Mouse (Mus musculus) gastrocnemius, adult 2 months (tissue): ENCODE results near the gene Zfp13. TPM values are rescaled to one million over a fixed set of nuclear protein-coding genes. Genes with fewer than 3 reads are reported as not detected.

Source experiments
- DNase-seq: peaks from one replicate; pipeline ENCODE4 v3.0.0; 2022
- H3K27ac ChIP-seq: fragments of 200-600 bp; 2 replicates; pipeline ENCODE4 v1.8.1; 2022; ENCODE audit warnings: mild to moderate bottlenecking
- H3K4me3 ChIP-seq: fragments of 200-600 bp; 2 replicates; pipeline ENCODE4 v1.8.1; 2022; ENCODE audit warnings: mild to moderate bottlenecking, moderate library complexity
- CTCF ChIP-seq: fragments of 200-600 bp; IDR thresholded peaks from 2 replicates; pipeline ENCODE4 v1.8.1; 2022; ENCODE audit warnings: antibody characterized with exemption, mild to moderate bottlenecking, moderate library complexity
- intact Hi-C: fragments of 180-260 bp; cut with DNase I; formaldehyde crosslinking; loops from one replicate; pipeline ENCODE4 v1.15.1; 2025
- total RNA-seq, 2 experiments: library from RNA; stranded (reverse); gene quantifications; 2 replicates each; pipeline ENCODE4 v1.2.3; 2021

Gene Zfp13
- total RNA-seq, 2 experiments from 2014 or later = 1.5 to 2.1 TPM

DNA sequence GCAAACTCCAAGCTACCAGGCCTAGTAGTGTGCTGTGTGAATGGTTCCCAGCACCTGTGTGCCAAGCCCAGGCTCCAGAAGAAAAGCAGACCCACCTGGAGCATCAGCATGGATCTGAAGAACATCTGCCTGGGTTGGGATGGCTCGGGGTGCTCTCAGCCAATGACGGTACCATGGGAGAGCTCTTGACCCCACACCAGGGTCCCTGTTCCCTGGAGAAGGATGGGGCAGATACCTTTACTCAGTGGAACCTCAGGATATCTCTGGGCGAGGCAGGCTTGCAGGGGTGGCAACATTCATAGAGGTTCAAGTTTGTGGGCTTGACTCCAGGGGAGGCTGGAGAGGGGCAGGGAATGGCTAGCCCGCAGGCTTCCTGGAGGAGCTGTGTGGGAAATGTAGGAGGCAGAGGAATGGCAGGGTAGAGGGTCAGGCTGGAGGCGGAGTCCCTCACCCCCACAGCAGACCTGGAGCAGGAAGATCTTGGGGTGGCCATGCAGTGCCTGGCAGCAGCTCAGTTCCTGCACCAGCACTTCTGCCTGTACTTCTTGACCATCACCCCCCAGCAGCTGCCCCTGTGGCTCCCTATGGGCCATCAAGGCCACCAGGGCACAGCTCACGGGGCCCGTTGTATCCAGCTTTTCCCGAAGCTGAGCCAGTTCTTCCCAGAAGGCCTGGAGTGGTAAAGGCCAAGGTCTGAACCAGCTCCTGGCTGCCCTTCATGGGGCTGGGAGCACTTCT, 46.2 kb downstream of the Zfp13 start:
- no peak for TF ChIP-seq CTCF
- no peak for DNase-seq
- intact Hi-C loops = loop anchor here (5.0 kb wide), 1 partner anchor 119 kb away; the partner anchor contains the start of genes Hcfc1r1 and Thoc6
- Histone ChIP-seq H3K27ac (no peak overlapping the region), H3K4me3 (no peak overlapping the region)

DNA sequence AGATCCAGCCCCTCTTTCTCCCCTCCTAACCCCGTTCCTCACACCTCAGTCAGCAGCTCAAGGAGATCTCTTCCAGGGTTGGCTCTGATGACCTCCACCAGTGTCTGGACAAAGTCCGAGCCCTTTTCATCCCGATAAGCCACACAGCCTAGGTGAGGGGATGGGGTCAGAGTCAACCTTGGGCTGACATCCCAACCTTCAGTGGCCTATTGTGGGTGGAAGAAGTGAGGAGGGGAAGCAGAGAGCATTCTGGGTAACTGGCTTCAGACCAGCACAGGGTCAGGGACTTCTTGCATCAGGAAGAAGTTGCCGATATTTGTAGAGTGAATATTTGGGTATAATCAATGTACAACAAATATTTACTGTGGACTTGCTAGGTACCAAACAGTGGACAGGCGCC, 47.3 kb downstream of the Zfp13 start:
- H3K27ac ChIP-seq = no peak overlapping the region
- intact Hi-C loops = loop anchor here (5.0 kb wide), 1 partner anchor 120 kb away; the partner anchor contains the start of genes Hcfc1r1 and Thoc6
- no peak for TF ChIP-seq CTCF
- no peak for DNase-seq
- H3K4me3 ChIP-seq = no peak overlapping the region

DNA sequence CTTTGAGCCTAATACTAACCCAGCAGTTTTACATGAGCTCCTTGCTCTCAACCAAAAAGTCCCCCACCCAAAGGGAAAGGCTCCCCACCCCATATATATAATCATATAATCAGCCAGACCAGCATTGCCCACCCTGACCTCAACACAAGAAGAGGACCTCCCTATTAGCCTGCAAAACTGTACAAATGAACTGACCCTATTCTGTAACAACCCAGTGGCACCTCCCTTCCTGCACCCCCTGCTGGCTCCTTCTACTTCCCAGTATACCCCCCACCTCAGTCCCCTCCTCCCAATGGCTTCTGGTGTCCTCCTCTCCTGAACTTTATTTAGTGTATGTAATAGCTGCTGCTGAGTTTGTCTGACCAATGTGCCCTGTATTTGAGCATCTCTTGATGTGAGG, 47.9 kb downstream of the Zfp13 start:
- Histone ChIP-seq H3K4me3 (peak overlapping the region; percentile 79), H3K27ac (peak overlapping the region; percentile 92)
- DNase-seq = no peak
- TF ChIP-seq CTCF = no peak
- intact Hi-C loops = loop anchor here (5.0 kb wide), 1 partner anchor 121 kb away; the partner anchor contains the start of genes Hcfc1r1 and Thoc6

DNA sequence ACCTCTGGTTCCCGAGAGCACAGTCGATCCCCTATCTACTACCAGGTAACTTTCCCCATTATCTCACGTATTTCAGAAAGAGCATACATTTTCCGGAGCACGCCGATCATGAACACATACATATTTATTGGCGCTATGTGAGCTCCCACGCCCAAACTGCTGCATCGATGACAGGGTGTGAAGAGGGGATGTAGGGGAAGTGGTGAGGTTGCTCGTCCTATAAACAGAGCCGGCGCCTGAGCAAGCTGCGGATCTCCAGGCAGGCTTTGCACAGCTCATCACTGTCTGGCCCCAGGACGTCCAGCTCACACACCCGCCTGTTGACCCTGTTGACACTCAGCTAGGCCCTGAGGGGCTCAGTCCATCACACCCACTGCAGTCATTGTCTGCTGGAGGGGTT, 48.4 kb downstream of the Zfp13 start:
- no peak for DNase-seq
- intact Hi-C loops = loop anchor here (5.0 kb wide), 1 partner anchor 121 kb away; the partner anchor contains the start of genes Hcfc1r1 and Thoc6
- no peak for TF ChIP-seq CTCF
- Histone ChIP-seq H3K27ac (peak overlapping the region; percentile 92), H3K4me3 (peak overlapping the region; percentile 79)

DNA sequence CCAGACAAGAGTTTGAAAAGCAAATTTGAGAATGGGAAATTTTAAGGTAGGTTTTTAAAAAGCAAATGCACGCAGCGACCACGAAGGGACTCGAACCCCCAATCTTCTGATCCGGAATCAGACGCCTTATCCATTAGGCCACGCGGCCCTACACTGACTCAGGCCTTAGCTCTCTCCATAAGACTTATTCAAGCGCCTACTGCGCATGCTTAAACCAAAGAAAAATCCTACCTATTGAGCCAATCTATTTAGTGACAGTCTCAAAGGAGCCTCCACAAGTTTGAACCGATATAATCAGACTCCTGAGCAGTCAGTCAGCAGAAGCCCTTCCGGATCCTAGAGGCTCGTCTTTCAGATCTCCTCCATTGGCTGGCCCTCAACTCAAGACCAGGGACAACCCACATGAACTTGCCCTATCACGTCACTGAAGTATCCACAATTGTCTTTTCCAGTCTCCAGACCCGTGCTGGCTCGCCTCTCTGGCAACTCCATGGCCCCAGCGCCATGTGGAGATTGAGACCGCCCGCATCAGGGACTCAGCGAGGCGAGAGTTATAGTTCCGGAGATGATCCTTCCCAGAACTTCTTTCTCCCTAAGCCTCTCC, 49.0 kb downstream of the Zfp13 start:
- H3K27ac ChIP-seq = peak overlapping the region; percentile 92
- no peak for TF ChIP-seq CTCF
- peak overlapping the region; percentile 79 for H3K4me3 ChIP-seq
- DNase-seq = peak; percentile 85
- intact Hi-C loops = loop anchor here (5.0 kb wide), 1 partner anchor 122 kb away; the partner anchor contains the start of genes Hcfc1r1 and Thoc6

DNA sequence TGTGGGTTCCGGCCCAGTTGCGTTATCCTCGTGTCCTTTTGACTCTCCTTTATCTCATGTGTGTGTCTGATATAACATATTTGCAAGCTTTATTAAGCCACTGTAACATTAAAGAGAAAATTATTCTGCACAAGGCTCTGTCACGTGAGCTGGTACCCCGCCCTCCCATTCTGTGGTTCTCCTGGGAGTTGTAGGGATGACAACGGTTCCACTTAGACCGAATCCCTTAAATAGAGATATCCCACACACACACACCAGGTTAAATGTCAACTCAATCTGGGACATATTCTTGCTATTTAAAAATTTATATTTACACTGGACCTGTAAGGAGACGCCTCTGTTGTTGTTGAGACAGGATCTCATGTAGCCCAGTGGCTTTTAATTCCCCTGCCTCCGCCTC, 49.8 kb downstream of the Zfp13 start:
- TF ChIP-seq CTCF = no peak
- no peak for DNase-seq
- intact Hi-C loops = no loop called here
- Histone ChIP-seq H3K27ac (peak overlapping the region; percentile 92; the same call in 1 of the 2 replicates), H3K4me3 (peak overlapping the region; percentile 79)

DNA sequence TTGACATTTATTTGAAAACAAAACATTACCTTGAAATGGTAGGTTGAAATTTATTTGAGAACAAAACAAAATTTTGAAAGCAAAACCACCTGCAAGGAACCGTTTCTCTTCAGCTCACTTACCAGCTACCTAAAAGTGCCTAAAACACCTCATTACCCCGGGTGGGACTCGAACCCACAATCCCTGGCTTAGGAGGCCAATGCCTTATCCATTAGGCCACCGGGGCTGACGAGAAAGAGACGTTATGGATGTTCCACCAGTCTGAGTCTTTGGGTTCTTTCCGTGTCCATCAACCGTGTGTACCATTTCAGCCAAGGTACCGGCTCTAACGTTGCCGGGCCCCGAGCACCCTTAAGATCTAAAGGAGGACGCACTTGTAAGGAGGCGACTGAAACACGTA, 50.7 kb downstream of the Zfp13 start:
- Histone ChIP-seq H3K27ac (0 out of 2 replicates have a peak overlapping the region, but pooled peaks have one; percentile 28), H3K4me3 (peak overlapping the region; percentile 79)
- peak; percentile 81 for DNase-seq
- intact Hi-C loops = no loop called here
- TF ChIP-seq CTCF = no peak

DNA sequence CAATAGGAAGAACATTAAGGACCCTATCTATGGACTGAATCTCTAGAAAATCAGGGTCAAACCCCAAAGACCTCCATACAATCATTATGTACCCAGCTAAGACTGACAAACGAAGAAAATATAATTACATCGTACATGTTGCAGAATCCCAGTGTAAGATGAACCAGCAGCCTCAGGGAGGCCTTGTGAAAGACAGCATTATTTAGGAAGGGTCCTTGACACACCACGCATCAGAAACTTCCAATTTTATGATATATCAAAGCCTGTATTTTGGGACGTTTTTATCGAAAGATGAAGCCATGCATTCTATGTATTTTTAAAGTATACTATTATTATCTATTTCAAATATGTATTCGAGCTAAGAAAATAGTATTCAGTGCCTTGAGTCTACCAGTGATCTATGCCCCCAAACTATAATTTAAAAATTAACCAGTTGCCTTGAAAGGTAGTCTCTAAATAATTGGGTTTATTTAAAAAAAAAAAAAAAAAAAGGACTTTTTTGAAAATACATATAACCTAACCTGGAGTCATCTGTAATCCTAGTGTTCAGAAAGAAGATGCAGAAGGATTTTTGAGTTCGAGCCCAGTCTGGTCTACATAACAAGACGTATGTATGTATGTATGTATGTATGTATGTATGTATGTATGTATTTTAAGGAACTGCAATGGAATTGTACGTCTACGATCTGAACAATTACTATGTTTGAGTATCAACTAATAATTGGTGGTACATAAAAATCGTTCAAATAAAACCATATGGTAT, 51.4 kb downstream of the Zfp13 start:
- intact Hi-C loops = no loop called here
- Histone ChIP-seq H3K27ac (no peak overlapping the region; the same call in 1 of the 2 replicates), H3K4me3 (peak overlapping the region; percentile 84)
- no peak for DNase-seq
- TF ChIP-seq CTCF = no peak

DNA sequence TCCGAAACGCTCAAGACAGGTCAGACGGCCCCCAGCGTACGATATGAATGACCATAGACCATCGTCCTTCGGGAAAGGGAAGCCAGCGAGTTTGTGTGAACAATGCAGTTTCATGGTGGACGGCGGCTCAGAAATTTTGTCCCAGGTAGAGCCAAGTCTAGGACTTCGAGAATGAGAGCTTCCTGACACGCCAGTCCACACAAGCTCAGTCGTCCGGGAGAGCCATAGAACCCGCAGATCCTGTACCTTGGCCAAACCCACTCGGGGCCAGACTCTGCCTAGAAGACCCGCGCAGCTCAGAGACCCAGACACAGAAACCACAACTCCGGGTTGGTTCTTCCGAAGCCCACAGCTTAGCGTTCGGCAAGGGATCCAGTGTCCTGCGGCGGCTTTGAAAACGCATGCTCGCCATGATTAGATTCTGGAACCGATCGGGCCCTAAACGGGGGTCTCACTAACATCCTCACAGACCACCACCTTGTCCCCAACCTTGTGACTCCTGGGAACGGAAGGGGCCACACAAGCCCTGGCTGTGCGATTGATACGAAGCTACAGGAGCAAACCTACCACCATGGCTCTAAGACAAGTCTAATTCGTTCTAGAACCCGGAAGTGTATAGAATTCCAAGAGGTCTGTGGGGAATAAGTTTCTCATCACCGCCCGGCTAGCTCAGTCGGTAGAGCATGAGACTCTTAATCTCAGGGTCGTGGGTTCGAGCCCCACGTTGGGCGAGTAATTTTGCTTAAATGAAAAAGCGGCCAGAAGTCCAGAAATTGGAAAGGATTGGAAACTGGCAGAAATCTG, 52.4 kb downstream of the Zfp13 start:
- intact Hi-C loops = no loop called here
- peak; percentile 80 for DNase-seq

DNA sequence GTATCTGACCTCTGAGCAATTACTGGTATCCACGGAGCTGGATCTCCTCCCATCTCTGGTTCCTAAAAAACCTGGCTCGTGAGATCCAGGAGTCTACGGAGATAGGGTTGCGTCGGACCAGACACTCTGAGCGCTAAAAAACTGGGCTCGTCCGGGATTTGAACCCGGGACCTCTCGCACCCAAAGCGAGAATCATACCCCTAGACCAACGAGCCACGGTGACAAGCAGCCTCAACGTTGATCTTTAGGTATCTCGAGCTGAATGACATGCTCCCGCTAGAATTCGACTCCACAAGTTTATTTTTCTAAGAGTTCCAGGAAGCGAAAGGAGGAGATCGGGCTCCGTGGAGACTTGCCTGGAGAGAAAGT, 53.0 kb downstream of the Zfp13 start:
- peak overlapping the region; percentile 84 for H3K4me3 ChIP-seq
- H3K27ac ChIP-seq = peak overlapping the region; percentile 89
- no peak for TF ChIP-seq CTCF
- DNase-seq = peak; percentile 78
- intact Hi-C loops = no loop called here

More for the DNA sequence above, 52.4 kb downstream of the Zfp13 start:
- peak overlapping the region; percentile 89 for H3K27ac ChIP-seq
- peak overlapping the region; percentile 84 for H3K4me3 ChIP-seq
- TF ChIP-seq CTCF = no peak

DNA sequence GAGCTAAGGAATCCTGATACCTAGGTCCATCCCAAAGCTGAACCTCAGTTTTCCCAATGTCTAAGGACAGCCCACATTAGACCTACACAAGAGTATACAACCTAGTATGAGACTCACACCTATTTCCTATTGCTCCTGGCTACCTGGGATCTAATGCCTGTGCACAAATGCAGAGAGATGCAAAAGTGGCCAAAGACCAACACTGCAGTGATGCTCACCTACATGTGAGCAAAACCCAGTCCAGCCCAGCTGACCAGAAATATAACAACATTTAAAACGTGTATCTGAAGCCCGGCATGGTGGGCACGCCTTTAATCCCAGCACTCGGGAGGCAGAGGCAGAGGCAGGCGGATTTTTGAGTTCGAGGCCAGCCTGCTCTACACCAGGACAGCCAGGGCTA, 53.4 kb downstream of the Zfp13 start:
- DNase-seq = no peak
- Histone ChIP-seq H3K4me3 (peak overlapping the region; percentile 84), H3K27ac (no peak overlapping the region)
- intact Hi-C loops = no loop called here
- TF ChIP-seq CTCF = no peak

DNA sequence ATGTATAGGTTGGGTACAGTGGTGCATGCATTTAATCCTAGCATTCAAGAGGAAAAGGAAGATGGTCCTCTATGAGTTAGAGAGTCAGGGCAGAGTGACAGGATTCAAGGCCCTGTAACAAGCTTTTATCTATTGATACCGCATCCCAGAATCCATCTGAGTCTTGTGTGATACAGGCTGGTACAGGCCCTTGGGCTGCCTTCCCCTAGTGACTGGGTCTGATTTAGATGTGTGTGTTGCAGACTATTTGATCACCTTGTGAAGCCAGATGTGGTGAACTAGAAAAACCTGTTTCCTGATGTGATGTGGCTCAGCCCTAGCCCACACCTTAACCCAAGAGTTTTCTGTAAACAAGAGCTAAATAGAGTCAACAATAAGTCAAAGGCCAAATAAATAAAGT, 54.5 kb downstream of the Zfp13 start:
- no peak for TF ChIP-seq CTCF
- DNase-seq = no peak
- Histone ChIP-seq H3K27ac (no peak overlapping the region), H3K4me3 (no peak overlapping the region)
- intact Hi-C loops = no loop called here
